Mouse (Mus musculus): ENCODE results near the gene Flt1. TPM values are rescaled to one million over a fixed set of nuclear protein-coding genes. Genes with fewer than 3 reads are reported as not detected.
"Not testable (repeated sequence)": the region's sequence is repeated elsewhere in the genome, so short reads cannot be mapped to it uniquely, and the experiment has no call there.

Flt1 gene
- total RNA-seq, 2 experiments from 2014 or later = 32.7 to 42.2 TPM

- Histone ChIP-seq H3K27ac (no peak overlapping the region), H3K4me3 (no peak overlapping the region)
- no peak for DNase-seq
- intact Hi-C loops (cut with DNase I) = no loop called here
- TF ChIP-seq CTCF (IDR thresholded peaks at IDR 0.05) = no peak
Measured at GRCm38 (mm10) chr5:147614659-147615058, 111.2 kb downstream of the Flt1 start.

- H3K4me3 ChIP-seq; intact Hi-C loops (cut with DNase I); DNase-seq; H3K27ac ChIP-seq: not testable (repeated sequence)
Measured at GRCm38 (mm10) chr5:147611348-147611747, 114.5 kb downstream of the Flt1 start.

- no peak for DNase-seq
- no peak overlapping the region for H3K4me3 ChIP-seq
- TF ChIP-seq CTCF (IDR thresholded peaks at IDR 0.05) = no peak
- 0 out of 2 replicates have a peak overlapping the region, but pooled peaks have one; percentile 16 for H3K27ac ChIP-seq
- intact Hi-C loops (cut with DNase I) = no loop called here
Measured at GRCm38 (mm10) chr5:147607256-147607975, 118.4 kb downstream of the Flt1 start.

DNA sequence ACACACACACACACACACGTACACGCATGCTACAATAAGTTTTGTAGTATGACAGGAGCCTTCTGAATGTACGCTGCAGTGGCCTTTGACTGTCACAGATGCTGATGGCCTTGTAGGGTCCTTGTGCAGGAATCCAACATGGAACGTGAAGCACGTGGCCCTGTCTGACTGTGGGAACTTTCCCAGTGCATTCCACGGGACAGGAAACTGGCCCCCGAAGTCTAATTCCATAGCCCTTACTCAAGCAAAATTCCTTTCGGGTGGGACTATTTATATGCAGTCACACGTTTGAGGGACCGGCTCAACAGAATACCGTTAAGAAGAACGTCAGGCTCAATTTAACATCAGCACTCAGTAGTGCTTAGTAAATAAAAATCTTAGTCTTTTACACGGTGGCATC lies 119.1 kb downstream of the Flt1 start:
- Histone ChIP-seq H3K4me3 (no peak overlapping the region), H3K27ac (no peak overlapping the region)
- no peak for DNase-seq
- no peak for TF ChIP-seq CTCF (IDR thresholded peaks at IDR 0.05)
- intact Hi-C loops (cut with DNase I) = no loop called here

GRCm38 (mm10) chr5:147601460-147602360 lies 124.1 kb downstream of the Flt1 start:
- no peak overlapping the region for H3K4me3 ChIP-seq
- no peak for DNase-seq
- no peak overlapping the region for H3K27ac ChIP-seq
- intact Hi-C loops (cut with DNase I) = no loop called here
- no peak for TF ChIP-seq CTCF (IDR thresholded peaks at IDR 0.05)

GRCm38 (mm10) chr5:147597825-147598224 lies 128.0 kb downstream of the Flt1 start:
- intact Hi-C loops (cut with DNase I) = no loop called here
- TF ChIP-seq CTCF (IDR thresholded peaks at IDR 0.05) = no peak
- DNase-seq = no peak
- peak overlapping the region; percentile 66 for H3K27ac ChIP-seq
- no peak overlapping the region for H3K4me3 ChIP-seq

- DNase-seq = no peak
- peak overlapping the region; percentile 52 for H3K27ac ChIP-seq
- intact Hi-C loops (cut with DNase I) = loop anchor here (5.0 kb wide), 1 partner anchor 257 kb away; no protein-coding TSS in a partner anchor
- TF ChIP-seq CTCF (IDR thresholded peaks at IDR 0.05) = no peak
- no peak overlapping the region for H3K4me3 ChIP-seq
Measured at GRCm38 (mm10) chr5:147589814-147590213, 136.0 kb downstream of the Flt1 start.

DNA sequence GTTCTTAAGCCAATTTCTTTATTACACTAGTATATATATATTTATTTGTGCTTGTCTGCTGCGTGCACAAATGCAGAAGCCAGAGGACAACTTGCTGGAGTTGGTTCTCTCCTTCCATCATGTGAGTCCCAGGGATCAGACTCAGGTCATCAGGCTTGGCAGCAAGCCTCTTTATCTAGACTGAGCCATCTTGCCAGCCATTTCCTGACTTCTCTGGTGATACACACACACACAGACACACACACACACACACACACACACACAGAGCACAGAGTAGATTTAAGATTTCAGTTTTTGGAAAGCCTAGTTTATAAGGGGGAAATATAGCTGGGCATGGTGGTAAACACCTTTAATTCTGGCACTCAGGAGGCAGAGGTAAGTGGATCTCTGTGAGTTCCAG lies 140.7 kb downstream of the Flt1 start:
- no peak for TF ChIP-seq CTCF (IDR thresholded peaks at IDR 0.05)
- intact Hi-C loops (cut with DNase I) = loop anchor here (5.0 kb wide), 1 partner anchor 262 kb away; no protein-coding TSS in a partner anchor
- peak overlapping the region; percentile 81 for H3K27ac ChIP-seq
- H3K4me3 ChIP-seq = no peak overlapping the region
- no peak for DNase-seq

DNA sequence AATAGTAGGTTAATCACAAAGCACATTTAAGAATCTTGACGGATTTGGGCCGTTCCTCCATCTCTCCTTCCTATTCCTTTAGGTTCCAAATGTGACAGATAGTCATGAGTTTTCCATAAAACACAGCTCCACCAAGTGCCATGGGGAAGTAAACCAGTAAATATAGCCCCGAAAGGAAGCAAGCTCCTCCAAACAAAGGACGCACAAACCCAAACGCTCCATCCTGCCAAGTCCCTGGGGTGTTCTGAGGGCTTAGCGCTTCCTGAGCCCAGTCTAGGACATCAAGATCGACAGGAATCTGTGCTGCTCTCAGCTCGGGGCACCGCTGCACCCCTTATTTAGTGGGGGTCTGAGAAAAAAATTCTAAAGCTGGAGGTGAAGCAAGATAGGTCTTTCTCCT lies 141.2 kb downstream of the Flt1 start:
- Histone ChIP-seq H3K4me3 (0 out of 2 replicates have a peak overlapping the region, but pooled peaks have one; percentile 11), H3K27ac (peak overlapping the region; percentile 81)
- DNase-seq = no peak
- no peak for TF ChIP-seq CTCF (IDR thresholded peaks at IDR 0.05)
- intact Hi-C loops (cut with DNase I) = loop anchor here (5.0 kb wide), 1 partner anchor 263 kb away; no protein-coding TSS in a partner anchor

- TF ChIP-seq CTCF (IDR thresholded peaks at IDR 0.05) = peak; percentile 85
- peak overlapping the region; percentile 17; the same call in 1 of the 2 replicates for H3K4me3 ChIP-seq
- intact Hi-C loops (cut with DNase I) = no loop called here
- DNase-seq = peak; percentile 82
- H3K27ac ChIP-seq = peak overlapping the region; percentile 81
Measured at GRCm38 (mm10) chr5:147583702-147584298, 142.0 kb downstream of the Flt1 start.

DNA sequence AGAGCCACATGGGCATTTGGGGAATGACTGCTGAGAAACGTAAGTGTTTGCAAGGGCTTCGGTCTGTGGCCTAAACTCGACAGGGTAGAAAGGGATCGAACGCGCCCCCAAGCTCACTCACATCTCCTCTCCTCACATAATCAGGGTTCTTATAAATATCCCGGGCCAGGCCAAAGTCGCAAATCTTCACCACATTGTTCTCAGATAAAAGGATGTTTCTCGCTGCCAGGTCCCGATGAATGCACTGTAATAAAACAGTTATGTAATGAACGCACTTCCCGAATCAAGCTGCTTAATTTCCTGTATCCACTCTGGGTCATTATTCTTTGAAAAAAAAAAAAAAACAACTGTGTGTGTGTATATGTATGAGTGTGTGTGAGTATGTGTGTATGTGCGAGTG lies 145.6 kb downstream of the Flt1 start:
- no peak for DNase-seq
- TF ChIP-seq CTCF (IDR thresholded peaks at IDR 0.05) = no peak
- intact Hi-C loops (cut with DNase I) = no loop called here
- peak overlapping the region; percentile 20 for H3K4me3 ChIP-seq
- peak overlapping the region; percentile 84 for H3K27ac ChIP-seq

GRCm38 (mm10) chr5:147579691-147580090 lies 146.1 kb downstream of the Flt1 start:
- intact Hi-C loops (cut with DNase I) = no loop called here
- Histone ChIP-seq H3K27ac (peak overlapping the region; percentile 84), H3K4me3 (peak overlapping the region; percentile 20)
- no peak for TF ChIP-seq CTCF (IDR thresholded peaks at IDR 0.05)
- peak; percentile 38 for DNase-seq

All from gastrocnemius, adult 2 months (tissue).